Mouse (Mus musculus) frontal cortex, adult (tissue): Measurements from ENCODE around the gene Trp53tg5.

Source experiments
- ATAC-seq: cut with Nextera tagmentation; 2 replicates; pipeline ENCODE4 v1.9.2; 2017; ENCODE audit warnings: mild to moderate bottlenecking, moderate library complexity, mixed read lengths; ENCODE audit not compliant: low TSS enrichment

The Trp53tg5 gene

GRCm38 (mm10) chr2:164473624-164474023, at the start of gene Trp53tg5:
TSS of gene Trp53tg5 (minus strand) at chr2:164473724.
- ATAC-seq, result no peak

- no peak for ATAC-seq
Measured at GRCm38 (mm10) chr2:164522280-164522679, 48.8 kb upstream of the Trp53tg5 start.

GRCm38 (mm10) chr2:164521841-164522240, 48.3 kb upstream of the Trp53tg5 start:
- ATAC-seq, result peak; percentile 93

DNA sequence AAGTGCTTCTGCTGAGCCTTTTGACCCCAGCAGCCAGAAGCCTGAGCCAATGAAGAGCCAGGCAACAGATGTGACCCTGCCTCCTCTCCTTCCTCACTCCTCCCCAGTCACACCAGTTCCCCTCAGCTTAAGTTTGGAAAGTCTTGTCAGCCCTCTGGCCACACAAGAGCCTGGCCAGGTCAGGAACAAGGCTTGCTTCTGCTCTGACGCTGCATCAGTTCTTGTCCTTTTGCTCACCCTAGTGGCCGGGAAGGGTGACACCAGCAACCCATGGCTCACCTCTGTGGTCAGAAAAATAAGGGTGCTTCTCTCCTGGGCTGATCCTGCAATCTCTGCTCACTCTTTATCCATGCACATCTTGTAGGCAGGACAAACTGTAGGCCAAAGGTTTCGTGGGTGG, 47.3 kb upstream of the Trp53tg5 start:
- ATAC-seq, result no peak

DNA sequence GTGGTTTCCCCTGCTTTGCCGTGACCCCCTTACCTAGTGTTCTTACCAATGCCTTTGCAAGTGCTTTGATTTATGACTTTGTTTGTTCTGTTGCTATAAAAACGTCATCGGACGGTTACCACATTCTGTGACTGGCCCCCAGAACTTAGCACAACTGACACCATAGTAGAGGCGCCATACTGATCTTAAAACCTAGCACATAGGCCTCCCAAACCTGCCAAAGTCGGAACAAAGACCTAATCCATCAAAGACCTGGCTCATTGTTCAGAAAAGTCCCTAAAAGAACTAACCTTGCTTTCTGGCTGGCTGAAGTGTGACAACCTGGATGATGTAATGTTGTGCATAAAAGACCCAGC, 45.6 kb upstream of the Trp53tg5 start:
- ATAC-seq, result no peak

- ATAC-seq, result no peak
Measured at GRCm38 (mm10) chr2:164518266-164519170, 45.0 kb upstream of the Trp53tg5 start.

GRCm38 (mm10) chr2:164517485-164518221, 44.1 kb upstream of the Trp53tg5 start:
- ATAC-seq, result no peak

DNA sequence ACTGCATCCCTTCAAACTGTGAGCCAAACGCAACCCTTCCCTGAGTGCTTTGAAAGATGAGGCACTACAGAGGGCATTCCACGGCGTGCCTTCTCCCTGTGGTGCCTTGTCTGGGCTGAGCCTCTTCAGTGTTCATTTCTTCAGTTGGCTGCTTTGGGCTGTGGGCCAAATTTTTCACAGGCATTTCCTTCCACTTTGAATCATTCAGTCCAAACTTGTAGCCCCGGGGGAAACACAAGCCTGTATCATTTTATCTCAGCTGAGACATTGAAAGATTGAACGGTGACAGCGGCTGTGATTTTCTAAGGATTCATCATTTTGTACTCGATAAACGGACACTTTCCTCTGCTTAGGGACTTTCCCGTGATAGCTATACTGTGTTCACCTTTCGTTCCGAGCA, 43.1 kb upstream of the Trp53tg5 start:
- ATAC-seq, result no peak

DNA sequence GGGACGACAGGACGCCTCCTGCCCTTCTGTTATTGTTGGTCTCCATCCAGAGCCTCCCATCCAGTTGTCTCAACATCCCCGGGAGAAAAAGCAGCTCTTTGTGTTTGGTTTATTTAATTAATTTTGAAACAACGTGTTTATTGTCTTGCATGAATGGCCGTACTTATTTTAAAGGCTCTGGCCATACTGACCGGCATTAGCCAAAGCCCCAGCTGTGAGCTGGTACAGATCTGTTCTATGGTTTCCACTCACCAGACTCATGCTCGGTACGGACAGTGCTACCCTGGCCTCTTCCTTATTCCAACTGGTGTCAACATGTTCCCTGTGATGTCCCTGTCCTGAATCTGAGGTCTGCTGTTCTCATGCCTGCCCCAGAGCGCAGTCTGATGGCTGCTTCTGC, 42.4 kb upstream of the Trp53tg5 start:
- peak; percentile 67 for ATAC-seq

DNA sequence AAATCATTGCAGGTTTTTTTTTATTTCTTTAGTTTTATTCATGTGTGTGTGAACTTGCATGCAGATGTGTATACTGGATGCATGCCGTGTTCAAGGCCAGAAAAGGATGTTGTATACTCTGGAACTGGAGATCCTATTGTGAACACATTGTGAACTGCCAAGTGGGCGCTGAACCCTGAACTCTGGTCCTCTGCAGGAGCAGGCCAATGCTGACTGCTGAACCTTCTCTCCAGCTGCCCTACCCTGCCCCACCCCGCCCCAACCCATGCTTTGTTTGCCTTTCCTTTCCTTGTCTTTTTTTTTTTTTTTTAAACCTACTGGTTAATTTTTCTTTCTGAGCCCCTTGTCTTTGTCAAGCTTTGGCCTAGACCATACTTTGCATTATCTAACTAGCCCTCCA, 41.4 kb upstream of the Trp53tg5 start:
- no peak for ATAC-seq

DNA sequence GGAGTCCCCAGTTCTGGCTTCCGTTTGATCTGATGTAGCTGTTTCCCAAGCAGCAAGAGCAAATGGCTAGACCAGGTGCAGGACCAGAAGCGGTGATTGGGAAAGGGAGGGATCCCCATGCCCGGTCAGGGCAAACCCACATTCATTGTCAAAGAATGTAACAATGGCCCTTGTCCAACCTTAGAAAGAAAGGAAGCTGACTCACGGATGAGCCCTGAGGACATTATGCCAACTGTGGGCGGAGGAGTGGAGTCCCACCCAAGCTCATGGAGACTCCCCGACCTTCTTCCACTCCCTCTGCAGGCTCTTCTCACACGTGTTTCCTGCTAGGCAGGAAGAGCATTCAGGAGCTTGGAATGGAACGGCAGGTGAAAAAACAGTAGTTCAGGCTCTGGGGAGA, 39.9 kb upstream of the Trp53tg5 start:
- ATAC-seq, result no peak

DNA sequence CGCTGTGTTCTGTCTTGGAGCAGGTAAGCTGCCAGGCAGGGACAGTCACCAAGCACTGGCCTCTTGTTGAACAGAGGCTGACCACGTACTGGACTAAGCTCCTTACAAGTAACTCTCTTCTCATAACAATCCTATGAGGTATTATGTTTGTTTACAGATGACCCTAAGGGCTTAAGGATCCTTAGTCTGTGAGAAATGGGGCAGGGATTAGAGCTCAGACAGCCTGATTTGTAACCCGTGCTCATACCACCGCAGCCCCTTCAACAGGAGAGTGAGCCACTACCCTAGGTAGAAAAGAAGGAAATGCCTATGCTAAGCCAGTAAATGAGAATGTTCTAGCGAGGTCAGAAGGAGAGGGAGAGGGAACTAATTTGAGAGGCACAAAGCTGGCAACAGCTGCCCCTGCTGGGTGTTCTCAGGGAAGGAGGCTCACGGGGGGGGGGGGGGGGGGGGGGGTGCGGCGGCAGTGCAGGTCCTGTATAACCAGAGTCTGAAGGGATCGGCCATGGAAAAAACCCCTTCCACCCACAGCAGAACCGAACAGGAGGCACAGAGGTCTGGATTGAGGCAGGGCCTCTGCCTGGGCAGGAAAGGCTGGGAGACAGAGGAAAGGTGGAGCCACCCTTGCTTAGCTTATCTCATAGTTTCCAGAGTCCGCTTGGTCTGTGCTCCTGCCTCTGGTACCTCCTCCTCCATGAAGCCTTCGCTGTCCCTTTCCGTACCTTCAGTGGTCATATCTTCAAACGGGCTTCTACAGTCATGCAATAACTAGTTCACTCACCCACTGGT, 38.8 kb upstream of the Trp53tg5 start:
- no peak for ATAC-seq

GRCm38 (mm10) chr2:164510621-164511190, 37.2 kb upstream of the Trp53tg5 start:
- ATAC-seq, result no peak

DNA sequence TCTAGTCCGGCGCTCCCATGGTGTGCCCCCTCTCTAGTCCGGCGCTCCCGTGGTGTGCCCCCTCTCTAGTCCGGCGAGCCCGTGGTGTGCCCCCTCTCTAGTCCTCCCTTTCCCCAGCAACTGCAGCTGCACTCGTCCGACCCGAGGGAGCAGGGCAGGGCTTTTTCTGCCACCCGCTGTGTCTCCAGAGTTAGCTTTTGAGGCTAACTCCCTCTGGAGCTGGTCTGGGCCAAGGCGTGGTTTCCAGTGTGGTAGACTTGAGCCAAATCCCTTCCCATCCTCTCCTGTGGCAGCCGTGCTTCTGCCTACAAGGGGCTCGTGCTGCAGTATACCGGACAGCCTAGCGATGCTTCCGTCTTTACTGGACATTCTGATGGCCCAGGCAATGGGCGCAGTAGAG, 34.3 kb upstream of the Trp53tg5 start:
- ATAC-seq, result no peak

DNA sequence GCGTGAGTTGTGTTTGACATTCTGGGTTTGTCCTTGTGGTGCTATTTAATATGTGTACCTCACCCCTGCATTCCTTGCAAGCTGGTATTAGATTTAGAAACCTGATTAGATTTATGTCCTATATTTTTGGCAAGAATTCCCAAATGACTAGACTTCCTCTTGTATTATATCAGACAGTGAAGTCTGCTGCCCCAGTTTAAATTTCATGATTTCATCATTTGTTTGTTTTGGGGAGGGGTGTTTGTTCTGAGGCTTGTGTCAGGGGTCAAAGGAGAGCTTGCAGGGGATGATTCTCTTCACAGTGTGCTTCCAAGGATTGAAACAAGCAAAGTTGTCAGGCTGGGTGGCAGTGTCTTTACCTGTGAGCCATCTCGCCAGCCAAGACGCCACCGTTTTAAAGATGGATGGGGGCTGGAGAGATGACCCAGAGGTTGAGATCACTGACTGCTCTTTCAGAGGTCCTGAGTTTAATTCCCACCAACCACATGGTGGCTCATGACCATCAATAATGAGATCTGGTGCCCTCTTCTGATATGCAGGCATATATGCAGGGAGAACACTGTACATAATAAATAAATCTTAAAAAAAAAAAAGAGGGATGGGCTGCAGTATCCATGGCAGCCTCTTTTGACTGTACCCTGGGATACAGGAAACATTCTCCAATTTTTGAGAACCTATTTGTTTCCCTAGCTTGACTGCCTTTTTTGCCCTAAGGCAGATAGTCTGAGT, 32.3 kb upstream of the Trp53tg5 start:
- no peak for ATAC-seq

DNA sequence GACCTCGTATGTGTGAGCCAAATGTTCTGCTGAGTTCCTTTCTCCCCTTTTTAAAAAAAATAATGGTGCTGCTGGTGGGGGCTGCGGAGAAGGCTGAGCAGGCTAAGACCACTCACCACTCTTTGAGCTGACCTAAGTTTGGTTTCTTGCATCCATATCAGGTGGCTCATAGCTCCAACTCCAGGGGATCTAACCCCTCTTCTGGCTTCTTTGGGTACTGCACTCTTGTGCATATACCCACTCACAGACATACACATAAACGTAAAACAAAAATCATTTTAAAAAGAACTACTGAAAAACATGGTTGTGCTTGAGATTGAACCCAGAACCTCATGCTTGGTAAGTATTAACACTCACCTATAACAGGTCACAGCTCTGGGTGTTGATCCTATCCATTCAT, 31.4 kb upstream of the Trp53tg5 start:
- no peak for ATAC-seq

GRCm38 (mm10) chr2:164500511-164500910, 27.0 kb upstream of the Trp53tg5 start:
- ATAC-seq, result no peak

DNA sequence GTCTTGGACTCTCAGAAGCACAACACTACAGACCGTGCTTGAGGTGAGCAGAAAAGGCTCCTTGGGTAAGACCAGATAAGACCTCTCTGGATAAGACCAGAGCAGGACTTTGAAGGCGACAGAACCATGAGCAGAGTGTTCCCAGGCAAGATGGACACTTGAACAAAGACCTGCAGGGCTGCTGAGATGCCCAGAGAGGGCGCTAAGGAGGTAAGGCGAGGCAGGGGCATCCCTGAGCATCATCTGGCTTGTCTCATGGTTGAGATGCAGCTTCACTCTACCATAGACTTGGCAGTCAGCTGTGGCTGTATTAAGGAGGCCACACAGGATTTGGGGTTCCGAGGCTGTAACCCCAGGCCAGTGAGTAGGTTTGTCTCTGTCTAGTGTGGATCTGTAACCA, 25.8 kb upstream of the Trp53tg5 start:
- ATAC-seq, result no peak

GRCm38 (mm10) chr2:164497691-164498268, 24.3 kb upstream of the Trp53tg5 start:
- peak; percentile 28; the same call in 1 of the 2 replicates for ATAC-seq

DNA sequence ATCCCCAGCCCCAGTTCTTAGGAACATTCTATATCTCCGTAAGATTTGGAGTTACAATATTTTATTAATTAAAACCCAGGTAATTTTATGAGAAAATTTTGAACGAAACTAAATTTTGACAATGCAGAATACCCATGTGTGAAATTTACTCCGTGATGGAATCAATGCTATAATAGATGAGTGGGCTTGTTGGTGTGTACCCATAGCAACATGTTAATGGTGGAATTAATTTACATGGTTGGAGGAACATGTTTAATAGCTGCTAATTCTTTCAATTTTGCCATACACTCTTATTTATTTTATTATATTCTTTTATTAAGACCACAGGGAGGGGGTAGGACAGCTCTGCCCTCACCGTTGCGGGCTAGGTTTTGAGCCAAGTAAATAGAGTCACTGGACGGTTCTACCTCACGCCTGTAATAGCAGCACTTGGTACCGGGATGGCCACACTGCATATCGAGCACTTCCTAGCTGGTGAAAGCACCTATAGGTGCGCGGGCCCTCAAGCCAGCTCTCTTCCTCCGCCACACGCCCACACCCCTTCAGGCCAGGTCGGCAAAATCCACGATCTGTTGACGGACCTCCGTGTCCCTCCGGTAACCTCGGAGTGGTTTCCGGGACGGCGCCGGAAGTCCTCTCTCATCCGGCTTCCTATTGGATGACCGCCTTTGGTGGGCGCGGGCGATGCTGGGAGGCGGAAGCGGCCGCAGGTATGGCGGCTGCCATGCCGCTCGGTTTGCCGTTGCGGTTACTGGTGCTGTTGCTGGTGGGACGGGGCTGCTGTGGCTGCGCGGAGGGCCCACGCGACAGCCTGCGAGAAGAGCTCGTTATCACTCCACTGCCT, 23.5 kb upstream of the Trp53tg5 start, which contains the start of gene Pigt:
Gene Pigt, plus strand, starts transcription at position 674 of the 844 bp plus-strand sequence.
- ATAC-seq, result peak; percentile 96
